Mouse (Mus musculus) heart, adult 2 months (tissue): ENCODE measurements around the gene Syna. TPM values are rescaled to one million over a fixed set of nuclear protein-coding genes. Genes with fewer than 3 reads are reported as not detected.

Experiments used
- DNase-seq, 2 experiments: peaks; one replicate each; pipeline ENCODE4 v3.0.0; 2021
- H3K27ac ChIP-seq: fragments of 200-600 bp; 2 replicates; pipeline ENCODE4 v1.8.1; 2022
- H3K27me3 ChIP-seq: fragments of 200-500 bp; 2 replicates; pipeline ENCODE4 v1.6.1; 2012; ENCODE audit warnings: mild to moderate bottlenecking, low read length, inconsistent platforms, mixed read lengths; ENCODE audit not compliant: control insufficient read depth, insufficient read depth
- H3K36me3 ChIP-seq: fragments of 200-500 bp; 2 replicates; pipeline ENCODE4 v1.6.1; 2012; ENCODE audit warnings: low read length, inconsistent platforms; ENCODE audit not compliant: control insufficient read depth, insufficient read depth
- H3K4me1 ChIP-seq: fragments of 200-500 bp; 2 replicates; pipeline ENCODE4 v1.6.1; 2011; ENCODE audit warnings: low read length; ENCODE audit not compliant: control insufficient read depth, insufficient read depth
- H3K4me3 ChIP-seq: fragments of 200-600 bp; 2 replicates; pipeline ENCODE4 v1.8.1; 2022
- H3K79me2 ChIP-seq: fragments of 200-500 bp; replicated peaks from 2 replicates; pipeline ENCODE4 v1.6.1; 2012; ENCODE audit warnings: mild to moderate bottlenecking, inconsistent platforms, low read length, moderate library complexity, mixed read lengths; ENCODE audit not compliant: control insufficient read depth, insufficient read depth
- H3K9ac ChIP-seq: fragments of 200-500 bp; 2 replicates; pipeline ENCODE4 v1.6.1; 2012; ENCODE audit warnings: low read depth, mild to moderate bottlenecking, control low read depth, inconsistent platforms, low read length, mixed read lengths
- CTCF ChIP-seq: fragments of 200-600 bp; IDR thresholded peaks from 2 replicates; pipeline ENCODE4 v1.8.1; 2022; ENCODE audit warnings: antibody characterized with exemption, mild to moderate bottlenecking, moderate library complexity
- EP300 ChIP-seq: fragments of 200-500 bp; IDR thresholded peaks from 2 replicates; pipeline ENCODE4 v1.6.1; 2011; ENCODE audit warnings: low read depth, low read length, control low read depth; ENCODE audit not compliant: insufficient read depth
- POLR2A ChIP-seq: fragments of 200-500 bp; IDR thresholded peaks from 2 replicates; pipeline ENCODE4 v1.6.1; 2011; ENCODE audit warnings: mild to moderate bottlenecking, low read depth, low read length, control low read depth; ENCODE audit not compliant: insufficient read depth
- WGBS: fragments of 180-500 bp; shearing (Covaris S2); methylation state at CpG from one replicate; pipeline ENCODE4 v1.1.7; 2018; 5-methylcytosine and 5-hydroxymethylcytosine counted together
- intact Hi-C: fragments of 180-260 bp; cut with DNase I; formaldehyde crosslinking; loops from one replicate; pipeline ENCODE4 v1.15.1; 2025
- long read RNA-seq: library from polyadenylated mRNA; stranded (forward); transcript quantifications from one replicate; pipeline ENCODE4 v2.0.0, GENCODE M21; 2021
- polyA plus RNA-seq: library from polyadenylated mRNA; depleted of rRNA; stranded (reverse); fragments of >200 nt; gene quantifications from 2 replicates; pipeline ENCODE4 v1.2.3, GENCODE M21; 2012; rRNA removed
- total RNA-seq, 2 experiments: library from RNA; stranded (reverse); gene quantifications; 2 replicates each; pipeline ENCODE4 v1.2.3; 2021

Syna gene
- not detected for total RNA-seq
- not detected in 2 replicates for polyA plus RNA-seq
- long read RNA-seq = 0 reads

- no peak for TF ChIP-seq POLR2A
- no peak for TF ChIP-seq CTCF
- no peak for TF ChIP-seq EP300
- WGBS = 85% methylated on average over 7 of the region's 7 CpGs
- H3K27ac ChIP-seq = no peak within 1 kb of the TSS
- H3K9ac ChIP-seq = no peak within 1 kb of the TSS
- H3K4me1 ChIP-seq = peaks cover 4% of the 10 kb centered on the region
- H3K27me3 ChIP-seq = no peaks in the 10 kb centered on the region
- no peak for DNase-seq
- no peaks in the 10 kb centered on the region for H3K79me2 ChIP-seq
- intact Hi-C loops = no loop called here
- H3K36me3 ChIP-seq = no peaks in the 10 kb centered on the region
- no peak within 1 kb of the TSS for H3K4me3 ChIP-seq
These were observed at the start of gene Syna for GRCm38 (mm10) chr5:134560071-134560449. Gene Syna (minus strand): TSS chr5:134560171.

GRCm38 (mm10) chr5:134607121-134607520 is 47.1 kb upstream of the Syna start:
- no peaks in the 10 kb centered on the region for H3K79me2 ChIP-seq
- peak in 1 of 2 experiments; percentile 34 for DNase-seq
- H3K36me3 ChIP-seq = no peaks in the 10 kb centered on the region
- no peak overlapping the region for H3K27ac ChIP-seq
- TF ChIP-seq CTCF (no peak), POLR2A (no peak), EP300 (no peak)
- no peak overlapping the region for H3K9ac ChIP-seq
- no peaks in the 10 kb centered on the region for H3K27me3 ChIP-seq
- 56% methylated on average over 5 of the region's 5 CpGs for WGBS
- intact Hi-C loops = no loop called here
- H3K4me1 ChIP-seq = no peaks in the 10 kb centered on the region
- no peak overlapping the region for H3K4me3 ChIP-seq

GRCm38 (mm10) chr5:134606314-134606713 is 46.3 kb upstream of the Syna start:
- Histone ChIP-seq H3K79me2 (no peaks in the 10 kb centered on the region), H3K4me3 (no peak overlapping the region), H3K9ac (no peak overlapping the region), H3K27me3 (no peaks in the 10 kb centered on the region), H3K4me1 (no peaks in the 10 kb centered on the region), H3K36me3 (no peaks in the 10 kb centered on the region), H3K27ac (no peak overlapping the region)
- 0 out of 2 replicates have a peak, but pooled peaks have one; percentile 15 for TF ChIP-seq CTCF
- TF ChIP-seq POLR2A = no peak
- intact Hi-C loops = no loop called here
- DNase-seq = no peak

- H3K36me3 ChIP-seq = no peaks in the 10 kb centered on the region
- no peaks in the 10 kb centered on the region for H3K27me3 ChIP-seq
- DNase-seq = no peak
- no peak overlapping the region for H3K9ac ChIP-seq
- intact Hi-C loops = no loop called here
- H3K27ac ChIP-seq = no peak overlapping the region
- no peak for TF ChIP-seq CTCF
- no peak for TF ChIP-seq POLR2A
- TF ChIP-seq EP300 = no peak
- WGBS = 60% methylated on average over 11 of the region's 11 CpGs
- H3K4me1 ChIP-seq = no peaks in the 10 kb centered on the region
- no peak overlapping the region for H3K4me3 ChIP-seq
- no peaks in the 10 kb centered on the region for H3K79me2 ChIP-seq
These were observed 44.4 kb upstream of the Syna start for GRCm38 (mm10) chr5:134604376-134604775.

GRCm38 (mm10) chr5:134597711-134598110 is 37.7 kb upstream of the Syna start:
- TF ChIP-seq CTCF (no peak), POLR2A (no peak), EP300 (no peak)
- Histone ChIP-seq H3K27ac (no peak overlapping the region), H3K27me3 (no peaks in the 10 kb centered on the region), H3K9ac (no peak overlapping the region), H3K36me3 (no peaks in the 10 kb centered on the region), H3K4me3 (no peak overlapping the region), H3K79me2 (no peaks in the 10 kb centered on the region), H3K4me1 (no peaks in the 10 kb centered on the region)
- intact Hi-C loops = no loop called here
- 71% methylated on average over 10 of the region's 10 CpGs for WGBS
- DNase-seq = peak in 1 of 2 experiments; percentile 43

GRCm38 (mm10) chr5:134593093-134593492 is 33.1 kb upstream of the Syna start:
- no peaks in the 10 kb centered on the region for H3K27me3 ChIP-seq
- no peaks in the 10 kb centered on the region for H3K79me2 ChIP-seq
- H3K36me3 ChIP-seq = no peaks in the 10 kb centered on the region
- WGBS = 81% methylated on average over 9 of the region's 9 CpGs
- no peak overlapping the region for H3K9ac ChIP-seq
- no peak overlapping the region for H3K27ac ChIP-seq
- H3K4me3 ChIP-seq = no peak overlapping the region
- DNase-seq = no peak
- intact Hi-C loops = no loop called here
- TF ChIP-seq POLR2A (no peak), CTCF (no peak), EP300 (no peak)
- H3K4me1 ChIP-seq = no peaks in the 10 kb centered on the region
